Mouse (Mus musculus) layer of hippocampus, postnatal 25 days (tissue): ENCODE measurements at regions not wholly inside any gene's neighbourhood (a gene's known extent, or its start where the extent isn't known, plus 50 kb on each side); places are given as distances from the start of the nearest gene placed in this dataset.

ENCODE experiments used
- microRNA-seq, 2 experiments: library from miRNA; unstranded; fragments of <30 nt; microRNA quantifications; one replicate each; pipeline ENCODE4 v1.2.0; 2021

Small RNA genes in the stretch of these regions (microRNA-seq; reads per million reads assigned to microRNA genes)
- gene Gm22368: 0 reads per million in 2 experiments
- gene Gm44376: 0 reads per million in 2 experiments
